Mouse (Mus musculus): ENCODE measurements around the gene Gm14214.

DNA sequence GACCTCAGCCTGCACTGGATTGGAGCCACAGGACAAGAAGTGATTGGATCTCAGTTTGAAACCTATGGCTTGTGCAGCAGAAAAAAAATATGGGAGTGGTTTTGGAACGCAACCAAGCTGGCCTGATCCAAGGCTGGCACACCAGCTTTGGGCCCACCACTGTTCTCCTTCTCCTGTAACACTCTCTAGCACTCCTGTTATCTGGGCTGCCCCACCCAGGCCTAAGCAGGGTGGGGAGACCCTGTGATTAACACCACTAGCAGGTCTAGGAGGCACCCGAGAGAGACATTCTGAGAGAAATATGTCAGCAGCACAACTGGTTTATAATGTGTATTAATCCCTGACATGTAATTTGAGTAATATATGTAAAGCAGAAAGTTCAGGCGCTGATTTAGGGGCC lies 6.6 kb downstream of the Gm14214 start:
- TF ChIP-seq CTCF (IDR thresholded peaks at IDR 0.05; ENCODE audit: insufficient read depth, low read depth, low read length) (no peak), POLR2A (IDR thresholded peaks at IDR 0.05; ENCODE audit: insufficient read depth, low read depth, low read length) (no peak)
